8 mouse cellular contexts compared by ENCODE assay signal in the genomic region with DNA sequence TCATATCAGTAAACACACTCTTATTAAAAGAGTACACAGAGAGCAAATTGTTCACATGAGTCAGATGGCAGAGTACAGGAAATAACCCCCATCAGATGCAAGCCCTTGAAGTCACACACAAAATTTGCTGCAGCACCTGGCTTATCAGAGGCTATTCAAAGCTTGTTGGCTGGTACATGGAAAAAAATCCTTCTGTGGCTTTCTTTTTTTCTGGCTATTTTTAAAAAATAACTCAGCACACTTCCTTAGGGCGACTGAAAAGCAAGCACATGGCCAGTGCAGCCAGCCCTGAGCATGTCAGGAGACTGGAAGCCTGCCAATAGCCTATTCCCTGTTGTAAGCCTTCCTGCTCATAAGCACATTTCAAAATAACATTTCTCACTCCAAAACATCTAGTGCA. TPM values are rescaled to one million over a fixed set of nuclear protein-coding genes. Genes with fewer than 3 reads are reported as not detected.
DNase-seq lines count a peak whose midpoint lies in the region; ATAC-seq lines count a peak whose summit lies in the region.

No protein-coding gene starts in this region.

- peak; percentile 57 for DNase-seq in adrenal gland, adult 2 months
- no peak for DNase-seq in adrenal gland, adult 18-20 months (ENCODE audit: low spot score in 2 of 2)
- DNase-seq in retina, postnatal 1 day = peak; percentile 8
- no peak for DNase-seq in retina, embryonic 14.5 days (ENCODE audit: low spot score)
- DNase-seq in lung, postnatal 36 days = peak; percentile 58
- no peak for DNase-seq in spleen, adult 12 weeks (ENCODE audit: low spot score)

- ATAC-seq in common myeloid progenitor, adult 5-6 weeks (replicated peaks; ENCODE audit: low read depth, poor library complexity, severe bottlenecking) = peak; percentile 66
- ATAC-seq in inflammation-experienced regulatory T-cells, adult 6 months = peak; percentile 73

RNA-seq across cellular contexts. Expression of a gene that starts 18.6 kb away (rescaled TPM):
- 10 to 100 TPM; 53.5 to 65.5 TPM for total RNA-seq in adrenal gland, adult 2 months (2021)
- polyA plus RNA-seq in adrenal gland, adult 2 months (2012; rRNA removed) = 2.1 and 2.5 TPM in 2 replicates
- total RNA-seq in adrenal gland, adult 18-20 months (2021) = 10 to 100 TPM; 42.5 to 66.9 TPM
- 42.9 and 44.8 TPM in 2 replicates for total RNA-seq in common myeloid progenitor, adult 5-6 weeks (2017)
- 10 to 100 TPM; 76.1 to 79.6 (median 79.1) TPM for polyA plus RNA-seq in inflammation-experienced regulatory T-cells, adult 6 months (2017; shearing (Covaris generic))

Comparison
In these comparisons a context has a peak if more than half of its experiments do, and no peak if none do; other contexts are left out.
1. DNase-seq: peak in adrenal gland, adult 2 months (single experiment), retina, postnatal 1 day (single experiment) and lung, postnatal 36 days (single experiment); none in adrenal gland, adult 18-20 months (0 of 2), retina, embryonic 14.5 days (single experiment) and spleen, adult 12 weeks (single experiment).